Mouse (Mus musculus): ENCODE data around the gene Hps1.

DNA sequence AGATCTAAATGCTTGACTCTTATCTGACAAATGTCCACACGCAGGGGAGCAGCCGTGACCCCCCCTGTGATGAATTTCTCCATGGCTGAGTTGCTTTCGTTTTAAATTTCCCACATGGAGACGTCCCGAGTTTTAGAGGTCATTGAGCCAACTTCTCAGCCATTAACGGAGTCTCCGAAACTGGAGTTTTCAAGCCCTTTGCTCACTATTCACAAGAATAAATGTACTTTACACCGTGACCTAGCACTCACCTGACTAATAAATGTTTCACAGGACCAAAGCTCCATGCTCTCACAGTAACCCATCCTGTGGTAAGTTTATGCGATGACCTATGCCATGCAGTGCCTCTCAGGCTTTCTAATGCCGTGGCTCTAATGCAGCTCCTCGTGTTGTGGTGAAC lies 29.6 kb downstream of the Hps1 start:
- TF ChIP-seq POLR2A (IDR thresholded peaks at IDR 0.05; ENCODE audit: extremely low read depth, insufficient read depth, low read length), result no peak
- TF ChIP-seq CTCF (IDR thresholded peaks at IDR 0.05; ENCODE audit: low read depth, low read length), result no peak
